Mouse (Mus musculus): ENCODE data around the gene Cep44. TPM values are rescaled to one million over a fixed set of nuclear protein-coding genes. Genes with fewer than 3 reads are reported as not detected.

Gene Cep44
- polyA plus RNA-seq (2014; fragmentation: Illumina TruSeq; extraction: RNeasy Lipid Tissue Mini Kit (QIAGEN cat#74804); ENCODE audit: low read depth, low replicate concordance): 16.1 TPM

GRCm38 (mm10) chr8:56550558-56551360, at the start of gene Cep44, which contains the start of gene Fbxo8:
TSS of gene Cep44 (minus strand) at chr8:56551047.
TSS of gene Fbxo8 (plus strand) at chr8:56551090.

Other genes with a start within 250 kb of the Cep44 start
- 63.0 TPM for gene Fbxo8, start within 50 bp of the Cep44 start, polyA plus RNA-seq (2014; fragmentation: Illumina TruSeq; extraction: RNeasy Lipid Tissue Mini Kit (QIAGEN cat#74804); ENCODE audit: low read depth, low replicate concordance)

Measured in heart, adult 10 weeks (tissue).